Mouse (Mus musculus) gastrocnemius, adult 8-10 months (tissue): ENCODE measurements around the gene Arhgap9. TPM values are rescaled to one million over a fixed set of nuclear protein-coding genes. Genes with fewer than 3 reads are reported as not detected.

Experiments used
- total RNA-seq, 4 experiments: library from RNA; stranded (reverse); gene quantifications; 2 replicates each; pipeline ENCODE4 v1.2.4; 2022

The Arhgap9 gene
- total RNA-seq, 4 experiments from 2014 or later, result 0.39 to 1.2 (median 0.57) TPM

Other genes starting within 250 kb of the Arhgap9 start
- gene Agap2, start 246.7 kb upstream of the Arhgap9 start, total RNA-seq, result 1 to 10 TPM in 2 of 4 experiments, under 1 TPM in 2; 0.60 to 1.7 (median 1.0) TPM
- 10 to 100 TPM in 2 of 4 experiments, 1 to 10 TPM in 2; 7.4 to 13.9 (median 10.8) TPM for gene Os9, start 200.8 kb upstream of the Arhgap9 start, total RNA-seq
- gene B4galnt1, start 156.7 kb upstream of the Arhgap9 start, total RNA-seq, result under 1 TPM; 0.29 to 0.70 (median 0.38) TPM
- gene Slc26a10, start 141.3 kb upstream of the Arhgap9 start, total RNA-seq, result 1 to 10 TPM; 1.8 to 4.1 (median 2.7) TPM
- gene Arhgef25, start 131.9 kb upstream of the Arhgap9 start, total RNA-seq, result 10 to 100 TPM in 1 of 4 experiments, 1 to 10 TPM in 3; 7.1 to 12.1 (median 9.0) TPM
- gene Dtx3, start 126.2 kb upstream of the Arhgap9 start, total RNA-seq, result 10 to 100 TPM; 22.1 to 27.1 (median 23.2) TPM
- 1 to 10 TPM; 7.6 to 8.8 (median 8.4) TPM for gene Pip4k2c, start 110.4 kb upstream of the Arhgap9 start, total RNA-seq
- under 1 TPM; 0.22 to 0.36 (median 0.29) TPM for gene Kif5a, start 58.6 kb upstream of the Arhgap9 start, total RNA-seq
- gene Dctn2, start 55.6 kb upstream of the Arhgap9 start, total RNA-seq, result 100 to 1,000 TPM in 2 of 4 experiments, 10 to 100 TPM in 2; 89.1 to 101 (median 99.3) TPM
- 10 to 100 TPM; 16.0 to 20.8 (median 17.4) TPM for gene Mbd6, start 32.9 kb upstream of the Arhgap9 start, total RNA-seq
- gene Mars, start 10.2 kb upstream of the Arhgap9 start, total RNA-seq, result 10 to 100 TPM; 59.2 to 76.6 (median 66.0) TPM
- under 1 TPM; 0.48 to 0.99 (median 0.78) TPM for gene Gli1, start 20.0 kb downstream of the Arhgap9 start, total RNA-seq
- gene Inhbe, start 32.4 kb downstream of the Arhgap9 start, total RNA-seq, result not detected
- not detected for gene Inhbc, start 48.5 kb downstream of the Arhgap9 start, total RNA-seq
- gene R3hdm2, start 58.4 kb downstream of the Arhgap9 start, total RNA-seq, result 100 to 1,000 TPM; 130 to 135 (median 131) TPM
- gene Stac3, start 179.7 kb downstream of the Arhgap9 start, total RNA-seq, result 100 to 1,000 TPM; 386 to 447 (median 408) TPM
- 10 to 100 TPM in 1 of 4 experiments, 1 to 10 TPM in 3; 4.6 to 11.1 (median 7.6) TPM for gene Ndufa4l2, start 193.0 kb downstream of the Arhgap9 start, total RNA-seq
- gene Shmt2, start 200.5 kb downstream of the Arhgap9 start, total RNA-seq, result 10 to 100 TPM; 20.3 to 23.0 (median 22.8) TPM
- under 1 TPM in 2 of 4 experiments, not detected in 2; 0.16 to 0.27 TPM for gene Nxph4, start 212.6 kb downstream of the Arhgap9 start, total RNA-seq